Mouse (Mus musculus) spleen, adult 2 months (tissue): ENCODE measurements at regions not wholly inside any gene's neighbourhood (a gene's known extent, or its start where the extent isn't known, plus 50 kb on each side); places are given as distances from the start of the nearest gene placed in this dataset.

Experiments used
- CTCF ChIP-seq: fragments of 200-500 bp; IDR thresholded peaks from 2 replicates; pipeline ENCODE4 v1.5.1; 2011; ENCODE audit warnings: mild to moderate bottlenecking, inconsistent platforms; ENCODE audit not compliant: insufficient read depth, insufficient read length, insufficient replicate concordance; ENCODE audit errors: extremely low read depth
- POLR2A ChIP-seq: fragments of 200-500 bp; IDR thresholded peaks from 2 replicates; pipeline ENCODE4 v1.6.1; 2011; ENCODE audit warnings: low read depth, low read length, inconsistent platforms

- TF ChIP-seq CTCF (no peak), POLR2A (no peak)
Measured at GRCm38 (mm10) chr2:18460901-18461300, 68.3 kb upstream of the Dnajc1 start.
